In genomic region chr1:159388565-159389024, GRCm38 (mm10) we compare ENCODE assay signal across 10 mouse cellular contexts.
DNase-seq lines count a peak whose midpoint lies in the region; ATAC-seq lines count a peak whose summit lies in the region.
"Had no signal": no experiment of that assay in that cellular context is flagged by ENCODE, and none has a peak within 500 bp of the region (broad histone marks: within the 10 kb centered on the region; RNA-seq: fewer than 3 reads in every experiment).

No protein-coding gene starts in this region.

- no peaks in the 10 kb centered on the region for H3K27me3 ChIP-seq in kidney, embryonic 16.5 days (ENCODE audit: insufficient read depth, low read length)
- H3K27me3 ChIP-seq in neural tube, embryonic 14.5 days (ENCODE audit: control insufficient read depth, insufficient read depth, low read length) = no peaks in the 10 kb centered on the region
- H3K27me3 ChIP-seq: embryonic facial prominence, embryonic 15.5 days had no signal

- H3K4me3 ChIP-seq in kidney, embryonic 16.5 days (ENCODE audit: low read length) = no peak overlapping the region
- H3K4me3 ChIP-seq in neural tube, embryonic 14.5 days (ENCODE audit: low read depth, low read length) = no peak overlapping the region
- H3K4me3 ChIP-seq: embryonic facial prominence, embryonic 15.5 days had no signal

- H3K4me1 ChIP-seq in kidney, embryonic 16.5 days (ENCODE audit: insufficient read depth, low read length) = peaks cover 17% of the 10 kb centered on the region
- H3K4me1 ChIP-seq in neural tube, embryonic 14.5 days (ENCODE audit: control insufficient read depth, insufficient read depth, low read length) = peaks cover 10% of the 10 kb centered on the region

- WGBS in kidney, embryonic 16.5 days = 37% methylated on average over 13 of the region's 13 CpGs
- WGBS in neural tube, embryonic 14.5 days = 42% methylated on average over 13 of the region's 13 CpGs

- ATAC-seq in kidney, embryonic 16.5 days (ENCODE audit: low FRiP score, low TSS enrichment) = peak; percentile 78
- peak; percentile 80 for ATAC-seq in neural tube, embryonic 14.5 days (ENCODE audit: low read depth)

- H3K9me3 ChIP-seq in kidney, embryonic 16.5 days (ENCODE audit: low read length) = no peaks in the 10 kb centered on the region
- H3K9me3 ChIP-seq in neural tube, embryonic 14.5 days (ENCODE audit: control insufficient read depth, low read length) = no peaks in the 10 kb centered on the region
- H3K9me3 ChIP-seq: embryonic facial prominence, embryonic 15.5 days had no signal

- no peak overlapping the region for H3K4me2 ChIP-seq in kidney, embryonic 16.5 days (replicated peaks; ENCODE audit: low read depth, low read length)
- no peak overlapping the region for H3K4me2 ChIP-seq in neural tube, embryonic 14.5 days (ENCODE audit: low read depth, low read length)
- H3K4me2 ChIP-seq: embryonic facial prominence, embryonic 15.5 days had no signal

- DNase-seq in kidney, adult 9 months = no peak
- peak; percentile 18 for DNase-seq in retina, postnatal 1 day
- DNase-seq in retina, embryonic 14.5 days (ENCODE audit: low spot score) = no peak
- DNase-seq in layer of hippocampus, adult 9-10 months (ENCODE audit: low spot score) = peak; percentile 15
- DNase-seq in frontal cortex, postnatal 36 days (ENCODE audit: low spot score in 2 of 2) = no peak
- DNase-seq: heart, postnatal 36 days; lung, postnatal 10 days had no signal

- H3K9ac ChIP-seq in kidney, embryonic 16.5 days (replicated peaks; ENCODE audit: low read length) = no peak overlapping the region
- H3K9ac ChIP-seq in neural tube, embryonic 14.5 days (replicated peaks; ENCODE audit: low read depth, low read length) = no peak overlapping the region
- H3K9ac ChIP-seq: embryonic facial prominence, embryonic 15.5 days had no signal

- no peaks in the 10 kb centered on the region for H3K36me3 ChIP-seq in kidney, embryonic 16.5 days (ENCODE audit: insufficient read depth, low read length)
- H3K36me3 ChIP-seq in neural tube, embryonic 14.5 days (ENCODE audit: control insufficient read depth, insufficient read depth, low read length) = no peaks in the 10 kb centered on the region
- H3K36me3 ChIP-seq: embryonic facial prominence, embryonic 15.5 days had no signal

- no peak overlapping the region for H3K27ac ChIP-seq in kidney, embryonic 16.5 days (ENCODE audit: low read length)
- no peak overlapping the region for H3K27ac ChIP-seq in neural tube, embryonic 14.5 days (ENCODE audit: low read depth, low read length)
- H3K27ac ChIP-seq: embryonic facial prominence, embryonic 15.5 days had no signal

Comparison
In these comparisons a context has a peak if more than half of its experiments do, and no peak if none do; other contexts are left out.
1. DNase-seq: peak in retina, postnatal 1 day (single experiment) and layer of hippocampus, adult 9-10 months (single experiment); none in kidney, adult 9 months (single experiment), retina, embryonic 14.5 days (single experiment) and frontal cortex, postnatal 36 days (0 of 2).